Mouse (Mus musculus) heart, postnatal 0 days (tissue): Measurements from ENCODE around the gene Pitpnm2. TPM values are rescaled to one million over a fixed set of nuclear protein-coding genes. Genes with fewer than 3 reads are reported as not detected.

Experiments
- ATAC-seq: fragments of 200-750 bp; cut with Nextera tagmentation; 2 replicates; pipeline ENCODE4 v1.8.0; 2017; ENCODE audit warnings: low read depth, moderate number of reproducible peaks, moderate library complexity; ENCODE audit not compliant: insufficient read depth
- DNase-seq: peaks from one replicate; pipeline ENCODE4 v3.0.0-alpha.2; 2016; ENCODE audit warnings: low spot score
- H3K27ac ChIP-seq: fragments of 300-500 bp; sonication (generic); 2 replicates; pipeline ENCODE4 v1.5.1; 2014; ENCODE audit warnings: low read depth, mild to moderate bottlenecking
- H3K27me3 ChIP-seq: fragments of 300-500 bp; sonication (generic); 2 replicates; pipeline ENCODE4 v1.6.1; 2014; ENCODE audit warnings: low read length, mixed read lengths; ENCODE audit not compliant: control insufficient read depth, insufficient read depth
- H3K36me3 ChIP-seq: fragments of 300-500 bp; sonication (generic); replicated peaks from 2 replicates; pipeline ENCODE4 v1.6.1; 2014; ENCODE audit warnings: low read length, mixed read lengths; ENCODE audit not compliant: control insufficient read depth, insufficient read depth
- H3K4me1 ChIP-seq: fragments of 300-500 bp; sonication (generic); 2 replicates; pipeline ENCODE4 v1.6.1; 2014; ENCODE audit warnings: antibody characterized with exemption; ENCODE audit not compliant: control insufficient read depth, insufficient read depth
- H3K4me2 ChIP-seq: fragments of 300-500 bp; sonication (generic); 2 replicates; pipeline ENCODE4 v1.6.1; 2014; ENCODE audit warnings: low read depth, mild to moderate bottlenecking, low read length, moderate library complexity
- H3K4me3 ChIP-seq: fragments of 300-500 bp; sonication (generic); 2 replicates; pipeline ENCODE4 v1.5.1; 2014; ENCODE audit warnings: low read depth, low read length
- H3K9ac ChIP-seq: fragments of 300-500 bp; sonication (generic); replicated peaks from 2 replicates; pipeline ENCODE4 v1.6.1; 2014; ENCODE audit warnings: low read depth, low read length, mixed read lengths
- H3K9me3 ChIP-seq: fragments of 300-500 bp; sonication (generic); replicated peaks from 2 replicates; pipeline ENCODE4 v1.6.1; 2016; ENCODE audit warnings: low read length; ENCODE audit not compliant: control insufficient read depth
- CTCF ChIP-seq: IDR thresholded peaks from 2 replicates; pipeline ENCODE4 v1.5.1; 2016; ENCODE audit warnings: antibody characterized with exemption, control low read depth, low read depth
- EP300 ChIP-seq: IDR thresholded peaks from 2 replicates; pipeline ENCODE4 v1.6.1; 2016; ENCODE audit warnings: antibody characterized with exemption, low read depth
- WGBS: fragments of 180-500 bp; shearing (Covaris S2); extraction: QIAGEN DNeasy Blood & Tissue Kit; methylation state at CpG from one replicate; pipeline ENCODE4 v1.1.7; 2014; 5-methylcytosine and 5-hydroxymethylcytosine counted together
- polyA plus RNA-seq: library from polyadenylated mRNA; unstranded; fragments of >200 nt; fragmentation: Nextera tagmentation; extraction: Ambion mirVana; gene quantifications from 2 replicates; pipeline ENCODE4 v1.2.1, GENCODE M21; 2015
- total RNA-seq: library from RNA; depleted of rRNA; stranded (reverse); fragments of >200 nt; gene quantifications from 2 replicates; pipeline ENCODE4 v1.2.3, GENCODE M21; 2014; ENCODE audit warnings: low replicate concordance

The Pitpnm2 gene
- total and polyA plus RNA-seq, 2 experiments from 2014 or later, result 3.2 to 17.1 TPM

DNA sequence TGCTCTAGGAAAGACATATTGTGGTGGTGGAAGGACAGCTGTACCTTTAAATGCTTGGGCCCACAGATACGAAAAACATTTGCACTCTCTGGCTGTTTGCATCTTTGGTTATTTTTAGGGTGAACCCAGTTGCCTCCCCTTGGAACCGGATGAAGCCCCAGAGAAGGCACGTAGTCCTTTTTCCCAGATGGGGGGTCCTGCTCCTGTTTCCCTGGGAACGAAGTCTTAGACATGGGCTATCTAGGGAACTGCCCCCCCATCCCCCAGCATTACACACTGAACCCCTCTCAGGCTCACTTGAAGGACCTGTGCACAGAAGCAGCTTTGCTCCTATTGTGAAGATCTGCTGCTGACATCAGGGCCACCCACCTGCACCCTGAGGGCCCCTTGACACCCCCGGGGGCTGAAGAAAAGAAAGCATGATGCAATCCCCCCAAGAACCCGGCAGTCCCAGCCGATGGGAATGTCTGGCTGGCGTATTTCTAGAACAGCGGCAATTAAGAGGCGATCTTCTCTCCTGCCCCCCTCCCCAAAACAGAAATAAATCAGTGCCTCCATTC is 56.8 kb downstream of the Pitpnm2 start:
- H3K27me3 ChIP-seq, result no peaks in the 10 kb centered on the region
- no peak overlapping the region; the same call in 1 of the 2 replicates for H3K4me3 ChIP-seq
- TF ChIP-seq EP300 (no peak), CTCF (no peak)
- H3K9ac ChIP-seq, result peak overlapping the region; percentile 15; the same call in 1 of the 2 replicates
- ATAC-seq (peak; percentile 8; the same call in 1 of the 2 replicates), DNase-seq (no peak)
- H3K4me2 ChIP-seq, result peak overlapping the region; percentile 39
- no peaks in the 10 kb centered on the region for H3K9me3 ChIP-seq
- H3K27ac ChIP-seq, result peak overlapping the region; percentile 85
- peaks cover 85% of the 10 kb centered on the region for H3K4me1 ChIP-seq
- no peaks in the 10 kb centered on the region for H3K36me3 ChIP-seq
- 37% methylated on average over 10 of the region's 10 CpGs for WGBS

DNA sequence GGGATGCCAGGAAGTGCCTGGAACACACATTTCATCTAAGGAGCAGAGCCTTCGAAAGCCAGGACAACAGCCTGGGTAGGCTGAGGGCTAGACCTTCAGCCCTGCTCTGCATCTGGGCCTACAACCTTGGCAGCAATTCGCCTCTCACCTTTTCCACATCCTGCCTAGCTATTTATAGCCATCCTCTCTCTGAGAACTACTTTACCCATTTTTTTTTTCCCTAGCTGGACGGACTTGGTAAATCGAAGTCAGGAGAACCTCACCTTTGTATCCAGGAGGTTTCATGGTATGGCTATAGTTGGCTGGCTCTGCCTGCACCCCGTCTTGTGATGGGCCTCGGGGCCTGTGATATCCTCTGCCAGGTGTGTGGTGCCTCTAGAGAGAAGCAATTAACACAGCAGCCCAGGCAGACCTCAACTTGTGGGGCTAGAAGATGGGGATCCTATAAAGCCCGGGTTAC is 57.3 kb downstream of the Pitpnm2 start:
- Histone ChIP-seq H3K9ac (peak overlapping the region; percentile 1; the same call in 1 of the 2 replicates), H3K27ac (peak overlapping the region; percentile 85), H3K4me3 (no peak overlapping the region), H3K36me3 (no peaks in the 10 kb centered on the region), H3K27me3 (no peaks in the 10 kb centered on the region), H3K4me1 (peaks cover 88% of the 10 kb centered on the region), H3K9me3 (no peaks in the 10 kb centered on the region), H3K4me2 (peak overlapping the region; percentile 39)
- TF ChIP-seq CTCF, result no peak
- 0 out of 2 replicates have a peak, but pooled peaks have one; percentile 26 for TF ChIP-seq EP300
- WGBS, result 31% methylated on average over 7 of the region's 7 CpGs
- no peak for ATAC-seq
- peak; percentile 77 for DNase-seq

DNA sequence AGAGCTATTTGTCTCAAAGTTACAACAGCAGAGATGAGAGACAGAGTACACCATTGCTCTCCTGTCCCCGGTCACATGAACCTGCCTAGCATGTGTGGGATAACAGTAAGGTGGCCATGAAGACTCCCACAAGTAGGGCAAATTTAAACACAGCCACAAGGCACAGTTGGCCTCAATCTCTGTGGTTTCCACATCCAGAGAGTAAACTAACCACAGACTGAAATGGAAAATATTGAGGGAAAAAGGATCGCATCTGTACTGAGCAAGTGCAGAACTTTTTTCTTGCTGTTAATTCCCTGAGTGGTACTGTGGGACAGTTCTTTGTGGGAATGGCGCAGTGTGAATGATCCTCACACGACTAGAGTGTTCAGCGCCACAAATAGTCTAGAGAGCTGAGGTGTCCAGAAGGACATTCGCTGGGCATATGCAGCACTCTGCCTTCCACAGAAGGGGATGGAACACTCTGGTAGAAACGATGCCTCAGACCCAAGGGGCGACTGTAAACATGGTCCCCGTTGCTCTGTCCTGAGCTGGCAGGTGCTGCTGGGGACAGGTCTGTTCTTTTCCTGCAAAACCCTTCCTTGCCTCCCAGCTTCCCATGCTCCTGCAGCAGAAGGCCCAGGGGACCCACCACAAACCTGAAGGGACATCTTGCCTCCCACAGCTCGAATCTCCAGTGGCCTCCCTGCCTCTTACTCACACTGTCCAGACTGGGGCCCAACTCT is 59.3 kb downstream of the Pitpnm2 start:
- H3K9me3 ChIP-seq, result no peaks in the 10 kb centered on the region
- ATAC-seq (no peak), DNase-seq (no peak)
- TF ChIP-seq CTCF, result no peak
- TF ChIP-seq EP300, result no peak
- H3K36me3 ChIP-seq, result no peaks in the 10 kb centered on the region
- H3K27me3 ChIP-seq, result no peaks in the 10 kb centered on the region
- H3K4me3 ChIP-seq, result no peak overlapping the region
- peaks cover 94% of the 10 kb centered on the region for H3K4me1 ChIP-seq
- peak overlapping the region; percentile 39 for H3K27ac ChIP-seq
- 61% methylated on average over 10 of the region's 10 CpGs for WGBS
- H3K4me2 ChIP-seq, result no peak overlapping the region
- H3K9ac ChIP-seq, result no peak overlapping the region; the same call in 1 of the 2 replicates

DNA sequence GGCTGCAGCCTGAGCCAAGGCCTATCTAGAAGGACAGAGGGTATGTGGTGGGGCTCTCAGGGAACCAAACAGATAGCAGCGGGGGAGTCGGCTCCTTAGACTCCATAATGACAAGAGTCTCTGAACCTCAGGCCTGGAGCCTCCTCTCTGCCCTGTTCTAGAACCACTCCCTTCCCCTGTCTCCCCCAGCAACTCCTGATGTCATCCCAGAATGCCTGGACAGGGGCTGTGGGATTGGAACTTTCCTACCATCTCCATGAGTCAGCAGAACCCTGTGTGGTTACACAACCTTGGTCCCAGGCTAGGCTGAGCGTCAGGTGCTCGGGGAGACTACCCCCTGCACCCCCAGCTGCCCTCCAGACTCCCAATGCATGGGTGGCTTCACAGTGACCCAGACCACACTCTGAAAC is 60.0 kb downstream of the Pitpnm2 start:
- no peak for DNase-seq
- 72% methylated on average over 4 of the region's 4 CpGs for WGBS
- Histone ChIP-seq H3K4me1 (peaks cover 95% of the 10 kb centered on the region), H3K9ac (no peak overlapping the region; the same call in 1 of the 2 replicates), H3K27ac (peak overlapping the region; percentile 40), H3K27me3 (no peaks in the 10 kb centered on the region), H3K36me3 (no peaks in the 10 kb centered on the region), H3K4me2 (no peak overlapping the region), H3K9me3 (no peaks in the 10 kb centered on the region), H3K4me3 (no peak overlapping the region)
- TF ChIP-seq CTCF, result no peak
- no peak for TF ChIP-seq EP300
- no peak for ATAC-seq

DNA sequence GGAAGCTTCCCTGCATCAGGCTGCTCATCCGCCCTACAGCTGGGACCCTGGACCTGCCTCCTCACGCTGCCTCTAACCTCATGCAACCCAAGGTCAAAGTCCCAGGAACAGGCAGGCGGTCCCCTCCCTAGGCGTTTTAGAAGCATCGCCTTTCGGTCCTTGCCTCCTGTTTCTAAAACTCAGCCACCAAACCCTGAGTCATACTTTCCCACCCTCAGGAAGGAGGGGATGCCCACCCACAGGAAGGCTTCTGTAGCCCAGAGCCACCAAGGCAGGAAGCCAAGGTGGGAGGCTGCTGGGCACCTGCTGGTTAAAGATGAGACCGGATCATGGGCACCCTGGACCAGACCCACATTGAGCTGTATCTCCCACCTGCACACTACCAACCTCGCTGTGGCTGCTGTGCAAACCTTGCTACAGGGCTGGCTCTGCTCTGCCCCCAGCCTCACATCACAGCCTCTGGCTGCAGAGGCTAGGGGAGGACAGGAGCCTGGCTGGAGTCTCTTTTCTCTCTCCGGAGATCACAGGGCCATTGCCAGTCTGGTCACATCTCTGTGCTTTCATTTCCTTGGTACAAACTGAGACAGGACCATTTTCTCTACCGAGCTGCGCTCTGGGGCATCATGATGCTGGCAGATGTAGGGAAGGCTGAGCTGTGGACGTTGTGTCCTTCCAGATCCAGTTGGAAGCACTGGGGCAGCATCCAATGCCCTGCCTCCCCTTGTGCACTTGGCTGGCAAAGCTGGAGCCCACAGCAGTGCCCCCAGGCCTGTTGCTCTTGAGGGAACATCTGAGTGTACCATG is 61.9 kb downstream of the Pitpnm2 start:
- H3K9ac ChIP-seq, result peak overlapping the region; percentile 43; the same call in 1 of the 2 replicates
- no peaks in the 10 kb centered on the region for H3K9me3 ChIP-seq
- peak overlapping the region; percentile 83 for H3K27ac ChIP-seq
- no peak for ATAC-seq
- peak overlapping the region; percentile 42 for H3K4me2 ChIP-seq
- TF ChIP-seq CTCF (no peak), EP300 (no peak)
- peaks cover 86% of the 10 kb centered on the region for H3K4me1 ChIP-seq
- peak overlapping the region; percentile 17 for H3K4me3 ChIP-seq
- H3K36me3 ChIP-seq, result no peaks in the 10 kb centered on the region
- no peak for DNase-seq
- H3K27me3 ChIP-seq, result no peaks in the 10 kb centered on the region
- WGBS, result 47% methylated on average over 12 of the region's 12 CpGs
